Mouse (Mus musculus): ENCODE results near the gene Ppih.
"Not testable (repeated sequence)": the region's sequence is repeated elsewhere in the genome, so short reads cannot be mapped to it uniquely, and the experiment has no call there.

Ppih gene

GRCm38 (mm10) chr4:119292771-119293573 lies 27.4 kb downstream of the Ppih start:
- DNase-seq (ENCODE audit: low read depth, low spot score): peak; percentile 44

GRCm38 (mm10) chr4:119291921-119292320 lies 28.4 kb downstream of the Ppih start:
- no peak for DNase-seq (ENCODE audit: low read depth, low spot score)

- DNase-seq (ENCODE audit: low read depth, low spot score): no peak
Measured at GRCm38 (mm10) chr4:119285336-119285735, 35.0 kb downstream of the Ppih start.

DNA sequence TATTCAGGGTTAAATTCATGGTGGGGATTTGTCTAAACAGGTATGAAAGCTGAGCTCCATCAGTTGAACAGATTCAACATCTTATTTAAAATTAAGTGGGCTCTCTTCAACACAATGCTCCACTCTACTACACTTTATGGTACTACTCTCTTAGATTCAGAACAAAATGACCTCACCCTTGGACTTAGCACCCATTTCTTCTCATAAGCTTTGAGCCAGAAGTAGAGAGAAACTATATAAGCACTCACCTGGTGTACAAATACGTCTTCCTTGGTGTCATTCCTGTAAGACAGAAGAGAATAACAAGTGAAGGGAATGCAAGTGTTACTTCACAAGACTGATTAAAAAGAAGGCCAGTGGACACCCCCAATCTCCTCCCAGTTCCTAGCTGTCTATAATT lies 35.5 kb downstream of the Ppih start:
- no peak for DNase-seq (ENCODE audit: low read depth, low spot score)

- not testable (repeated sequence) for DNase-seq (ENCODE audit: low read depth, low spot score)
Measured at GRCm38 (mm10) chr4:119278784-119279183, 41.6 kb downstream of the Ppih start.

DNA sequence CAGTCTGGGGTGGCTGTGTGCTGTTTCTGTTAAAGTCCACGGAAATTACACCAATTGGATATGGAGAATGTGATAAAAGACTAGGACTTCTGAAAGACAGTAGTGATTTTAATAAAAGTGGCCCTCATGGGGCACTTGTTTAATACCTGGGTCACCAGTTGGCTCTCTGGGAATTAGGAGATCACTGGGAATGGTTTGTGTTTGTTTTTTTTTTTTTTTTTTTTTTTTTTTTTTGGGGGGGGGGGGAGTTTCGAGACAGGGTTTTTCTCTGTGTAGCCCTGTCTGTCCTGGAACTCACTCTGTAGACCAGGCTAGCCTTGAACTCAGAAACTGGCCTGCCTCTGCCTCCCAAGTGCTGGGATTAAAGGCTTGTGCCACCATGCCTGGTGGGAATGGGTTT lies 44.6 kb downstream of the Ppih start:
- no peak for DNase-seq (ENCODE audit: low read depth, low spot score)

DNA sequence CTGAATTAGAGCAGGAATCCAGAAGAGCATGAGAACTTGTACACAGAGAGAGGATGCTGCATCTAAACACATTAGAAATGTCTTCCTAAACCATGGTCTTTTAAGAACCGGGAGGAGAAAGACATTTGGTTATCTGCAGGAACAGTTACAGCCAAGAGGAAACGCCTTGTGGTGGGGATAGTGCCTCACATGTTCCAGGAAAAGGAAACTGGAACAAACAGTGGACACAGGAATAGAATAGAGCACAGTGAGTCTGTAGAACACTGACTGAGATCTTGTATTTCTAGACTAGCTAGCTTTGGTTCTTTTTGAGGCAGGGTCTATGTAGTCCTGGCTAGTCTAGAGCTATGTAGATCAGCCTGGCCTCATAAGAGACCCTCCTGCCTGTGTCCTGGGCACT lies 45.1 kb downstream of the Ppih start:
- peak; percentile 27 for DNase-seq (ENCODE audit: low read depth, low spot score)

DNA sequence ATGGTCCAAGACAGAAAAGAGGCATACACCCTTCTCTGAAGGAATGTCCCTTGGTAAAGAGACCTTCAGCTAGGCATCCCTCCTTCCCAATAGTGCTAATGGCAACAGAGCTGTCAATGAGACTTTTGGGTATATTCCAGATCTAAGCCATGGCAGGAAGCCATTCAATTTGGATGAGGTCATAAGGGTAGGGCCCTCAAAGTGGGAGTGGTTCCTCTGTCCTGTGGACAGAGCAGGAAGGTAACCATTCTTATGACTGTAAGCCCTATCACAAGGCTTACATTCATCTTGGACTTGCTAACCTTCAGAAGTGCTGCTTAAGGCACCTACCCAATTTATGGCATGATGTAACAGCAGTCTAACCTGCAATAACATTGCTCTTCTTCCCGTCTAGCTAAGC lies 45.7 kb downstream of the Ppih start:
- DNase-seq (ENCODE audit: low read depth, low spot score): peak; percentile 34

DNA sequence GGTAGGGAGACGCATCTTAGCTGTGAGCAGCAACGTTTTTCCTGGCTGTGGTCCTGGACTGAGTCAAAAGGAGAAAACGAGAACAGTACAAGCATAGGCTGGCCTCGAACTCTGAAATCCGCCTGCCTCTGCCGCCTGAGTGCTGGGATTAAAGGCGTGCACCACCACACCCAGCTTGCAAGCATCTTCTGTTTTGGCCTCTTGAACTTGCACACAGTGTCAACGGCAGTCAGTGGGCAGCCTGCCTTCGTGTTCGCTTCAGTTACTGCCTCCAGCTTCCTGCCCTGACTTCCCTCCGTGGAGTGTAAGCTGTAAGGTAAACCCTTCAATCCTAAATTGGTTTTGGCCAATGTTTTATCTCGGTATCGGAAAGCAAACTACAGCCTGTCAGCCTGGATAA lies 53.7 kb downstream of the Ppih start:
- no peak for DNase-seq (ENCODE audit: low read depth, low spot score)

DNA sequence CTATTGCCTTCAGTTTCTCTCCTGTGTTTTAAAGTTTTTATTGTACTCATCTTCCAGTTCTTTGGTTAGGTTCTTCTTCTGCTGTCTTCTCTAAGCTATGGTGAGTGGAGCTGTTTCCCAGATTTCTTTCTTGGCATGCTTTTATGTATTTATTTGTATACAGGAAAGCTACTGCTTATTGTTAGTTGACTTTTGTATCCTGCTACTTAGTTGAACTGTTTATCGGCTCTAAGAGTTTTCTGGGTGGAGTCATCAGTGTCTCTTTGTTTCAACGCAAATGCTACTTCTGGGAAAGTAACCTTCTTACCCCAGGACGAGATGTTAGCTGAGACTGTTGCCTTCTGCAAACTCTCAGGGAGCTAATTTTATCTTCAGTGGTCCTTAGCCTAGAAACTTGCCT lies 56.9 kb downstream of the Ppih start:
- no peak for DNase-seq (ENCODE audit: low read depth, low spot score)

DNA sequence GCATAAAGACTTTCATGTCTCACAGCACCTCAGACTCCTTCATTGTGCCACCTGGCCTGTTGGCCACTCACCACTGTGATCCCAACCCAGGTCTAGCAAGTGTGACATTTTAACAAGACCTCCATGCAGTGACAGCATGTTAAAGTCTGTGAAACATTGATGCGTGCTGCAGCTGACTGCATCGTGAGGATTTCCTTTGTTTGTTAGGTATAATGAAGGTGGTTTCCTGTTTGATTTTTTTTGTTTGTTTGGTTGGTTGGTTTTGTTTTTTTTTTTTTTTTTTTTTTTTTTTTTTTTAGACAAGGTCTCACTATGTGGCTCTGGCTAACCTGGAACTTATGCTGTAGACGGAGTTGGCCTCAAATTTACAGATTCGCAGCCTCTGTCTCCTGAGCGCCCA lies 57.9 kb downstream of the Ppih start:
- DNase-seq (ENCODE audit: low read depth, low spot score): no peak

- no peak for DNase-seq (ENCODE audit: low read depth, low spot score)
Measured at GRCm38 (mm10) chr4:119261087-119261713, 59.1 kb downstream of the Ppih start.

DNA sequence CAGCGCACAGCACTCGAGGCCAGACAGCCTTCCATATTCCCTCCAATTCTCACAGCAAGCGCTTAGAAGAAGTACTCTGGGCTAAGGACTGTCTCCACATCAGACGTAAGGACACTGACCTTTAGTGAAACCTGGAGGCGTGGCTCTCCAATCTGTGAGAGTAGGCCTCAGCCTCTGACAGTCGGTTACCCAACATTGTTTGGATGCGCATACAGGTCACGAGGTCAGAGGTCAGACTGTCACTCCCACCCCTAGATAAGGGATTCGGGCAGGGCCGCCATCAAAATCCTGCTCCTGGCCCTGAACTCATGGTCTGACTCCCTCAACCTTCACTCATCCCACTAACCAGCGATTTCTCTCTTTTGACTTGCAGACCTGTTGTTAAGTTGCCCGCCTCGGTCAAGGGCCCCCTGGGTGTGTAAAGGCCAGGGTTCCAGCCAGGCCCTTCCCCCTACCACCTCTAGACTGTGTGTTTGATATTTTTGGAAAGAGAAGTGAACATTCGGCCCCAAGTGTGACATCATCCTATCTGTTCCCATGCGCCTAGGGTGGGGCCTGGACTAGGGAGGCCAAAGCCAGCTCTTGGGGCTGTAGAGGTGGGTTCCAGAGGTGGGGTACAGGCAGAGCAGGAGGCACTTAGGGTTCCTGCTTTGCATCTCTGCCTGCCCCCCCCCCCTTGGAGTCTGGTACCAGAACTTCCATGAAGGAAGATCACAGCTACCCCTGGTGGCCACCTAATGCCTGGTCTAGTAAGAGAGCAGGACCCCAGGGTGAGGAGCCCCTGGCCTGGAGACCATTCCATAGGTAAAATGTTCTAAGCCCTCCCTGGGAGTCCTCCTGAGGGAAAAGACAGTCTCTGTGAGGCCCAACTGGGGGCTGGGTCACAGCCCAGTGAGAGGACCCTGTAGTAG lies 60.7 kb downstream of the Ppih start:
- DNase-seq (ENCODE audit: low read depth, low spot score): no peak

DNA sequence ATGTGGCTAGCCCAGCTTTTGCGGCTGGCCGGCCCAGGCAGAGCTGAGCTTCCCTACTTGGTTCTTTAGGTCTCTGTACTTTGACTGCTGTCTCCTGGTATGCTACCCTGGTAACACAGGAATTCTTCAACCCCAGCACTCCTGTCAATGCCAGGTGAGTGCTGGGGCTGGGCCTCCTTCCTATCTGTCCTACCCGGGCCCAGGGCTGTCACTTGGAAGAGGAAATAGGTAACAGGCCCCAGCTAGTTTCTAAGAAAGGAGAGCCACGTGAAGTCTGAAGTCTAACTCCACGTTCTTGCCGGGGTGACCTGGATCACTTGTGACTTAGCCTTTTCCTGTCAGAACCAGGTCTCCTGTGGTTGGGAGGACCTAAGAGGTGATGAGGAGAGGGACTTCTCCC lies 63.3 kb downstream of the Ppih start:
- no peak for DNase-seq (ENCODE audit: low read depth, low spot score)

- no peak for DNase-seq (ENCODE audit: low read depth, low spot score)
Measured at GRCm38 (mm10) chr4:119255351-119255750, 65.0 kb downstream of the Ppih start, which contains the start of gene Cldn19. Gene Cldn19 (plus strand): TSS chr4:119255414.

DNA sequence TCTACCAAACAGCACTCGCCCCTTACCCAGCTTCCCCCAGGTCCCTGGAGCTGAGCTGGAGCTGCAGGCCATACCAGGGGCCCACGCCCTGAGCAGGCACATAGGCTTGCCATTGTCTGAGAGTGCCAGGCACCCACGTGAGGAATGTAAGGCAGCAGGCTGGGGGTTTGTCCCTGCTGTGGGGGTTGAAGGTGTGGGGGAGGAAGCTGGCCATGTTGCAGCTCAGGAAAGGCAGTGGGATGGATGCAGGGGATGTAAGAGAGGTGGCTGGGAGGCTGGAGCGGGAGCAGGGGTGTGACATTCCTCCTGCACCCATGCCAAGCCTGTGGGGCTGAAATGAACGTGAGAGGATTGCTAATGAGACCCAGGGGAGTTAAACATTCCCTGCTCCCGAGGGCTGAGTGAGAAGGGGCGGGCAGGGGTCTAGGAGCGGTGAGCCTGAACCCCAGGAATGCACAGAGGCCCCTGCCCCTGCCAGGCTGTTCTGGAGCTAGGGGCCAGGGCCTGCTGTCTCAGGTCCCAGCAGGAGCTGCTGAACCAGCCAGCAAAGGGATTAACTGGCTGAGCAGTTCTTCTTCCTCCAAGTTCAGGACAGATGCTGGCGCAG lies 66.2 kb downstream of the Ppih start:
- no peak for DNase-seq (ENCODE audit: low read depth, low spot score)

DNA sequence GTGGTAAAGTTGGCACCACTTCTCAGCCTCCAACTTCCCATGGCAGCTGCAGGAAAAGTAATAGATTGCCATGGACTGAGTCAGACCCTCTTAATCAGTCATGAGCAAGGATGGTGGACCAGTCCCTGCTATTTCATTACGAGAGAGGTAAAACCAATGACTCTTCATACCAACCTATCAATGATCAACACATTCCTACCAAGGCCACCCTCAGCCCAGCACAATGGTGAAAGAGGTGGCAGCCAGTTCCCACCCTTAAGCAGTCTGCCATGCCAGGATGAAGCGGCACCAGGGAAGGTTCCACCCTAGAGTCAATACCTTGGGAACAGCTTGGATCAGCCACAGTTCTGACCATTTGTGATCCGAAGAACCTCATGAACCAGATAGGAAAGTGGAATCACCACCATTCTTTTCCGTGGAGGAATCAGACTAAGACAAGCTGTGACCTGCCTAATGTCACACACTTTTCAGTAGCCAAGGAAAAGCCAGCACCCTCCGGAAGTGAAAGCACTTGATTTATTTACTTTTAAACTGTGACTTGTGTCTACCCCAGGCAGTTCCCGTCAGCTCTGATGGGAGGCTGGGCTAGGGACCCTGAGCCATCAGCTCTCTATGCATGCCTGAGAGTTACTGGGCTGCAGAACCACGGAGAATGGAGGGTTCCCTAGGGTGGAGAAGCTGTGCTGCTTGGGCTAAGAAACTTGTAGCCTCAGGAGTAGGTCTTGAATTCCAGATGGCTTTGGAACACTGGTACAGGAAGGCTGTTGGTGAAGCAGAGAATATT lies 68.1 kb downstream of the Ppih start:
- no peak for DNase-seq (ENCODE audit: low read depth, low spot score)

All from skeletal muscle tissue, adult 2 months (tissue).